Mouse (Mus musculus): Measurements from ENCODE around the gene Abcb9. TPM values are rescaled to one million over a fixed set of nuclear protein-coding genes. Genes with fewer than 3 reads are reported as not detected.
A peak's percentile ranks its signal among the peaks of the same experiment; 100 is the strongest.
"Not testable (repeated sequence)": the region's sequence is repeated elsewhere in the genome, so short reads cannot be mapped to it uniquely, and the experiment has no call there.

Abcb9 gene
- total RNA-seq, 2 experiments from 2014 or later, result 9.9 to 13.4 TPM

DNA sequence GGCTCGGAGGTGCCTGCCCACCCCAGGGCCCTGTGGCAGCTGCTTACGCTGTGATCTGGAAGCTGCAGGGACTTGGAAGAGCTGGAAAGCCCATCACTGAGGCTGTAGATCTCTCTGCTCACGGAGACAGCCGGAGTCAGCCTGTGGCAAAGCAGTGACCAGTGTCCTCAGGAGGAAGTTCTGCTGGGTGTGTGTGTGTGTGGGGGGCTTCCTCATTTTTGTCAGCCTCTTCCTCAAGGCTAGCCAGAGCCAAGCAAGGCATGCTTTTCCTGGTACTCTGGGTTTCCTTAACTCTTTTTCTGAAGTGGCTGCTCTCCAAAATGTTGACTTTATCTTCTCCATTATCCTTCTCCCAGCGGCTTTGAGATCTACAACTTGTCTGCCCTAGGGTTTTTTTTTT, 35.9 kb downstream of the Abcb9 start:
- no peak for DNase-seq

DNA sequence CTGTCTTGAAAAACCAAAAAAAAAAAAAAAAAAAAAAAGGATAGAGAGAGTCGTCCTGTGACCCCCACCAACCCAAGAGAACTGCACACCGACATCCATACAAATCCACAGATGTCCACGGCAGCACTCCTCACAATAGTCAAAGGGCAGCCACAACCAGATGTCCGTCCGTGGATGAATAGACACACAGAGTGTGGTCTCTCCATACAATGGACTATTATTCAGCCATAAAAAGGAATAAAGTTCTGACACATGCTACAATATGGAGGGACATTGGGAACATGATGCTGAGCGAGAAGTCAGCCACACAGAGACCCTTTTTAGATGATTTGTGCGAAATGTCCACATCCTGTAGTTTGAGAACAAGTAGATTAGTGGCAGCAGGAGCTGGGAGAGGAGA, 36.8 kb downstream of the Abcb9 start:
- no peak for DNase-seq

DNA sequence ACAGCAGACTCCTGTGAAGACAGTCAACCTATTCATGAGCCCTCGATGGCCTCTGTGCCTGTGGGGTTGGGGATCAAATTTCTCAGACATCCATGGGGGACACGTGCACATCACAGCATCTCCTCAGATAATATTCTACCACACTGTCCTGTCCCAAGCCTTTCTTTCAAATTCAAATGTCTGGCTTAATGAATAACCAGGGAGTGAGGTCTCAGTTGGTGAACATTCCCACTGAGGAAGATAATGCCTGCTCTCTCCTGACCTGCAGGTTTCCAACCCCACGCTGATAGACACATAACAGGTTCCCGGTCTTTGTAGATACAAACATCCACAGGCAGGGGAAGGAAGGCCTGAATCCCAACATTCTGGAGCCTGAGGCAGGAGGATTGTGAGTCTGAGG, 38.6 kb downstream of the Abcb9 start:
- DNase-seq, result no peak

DNA sequence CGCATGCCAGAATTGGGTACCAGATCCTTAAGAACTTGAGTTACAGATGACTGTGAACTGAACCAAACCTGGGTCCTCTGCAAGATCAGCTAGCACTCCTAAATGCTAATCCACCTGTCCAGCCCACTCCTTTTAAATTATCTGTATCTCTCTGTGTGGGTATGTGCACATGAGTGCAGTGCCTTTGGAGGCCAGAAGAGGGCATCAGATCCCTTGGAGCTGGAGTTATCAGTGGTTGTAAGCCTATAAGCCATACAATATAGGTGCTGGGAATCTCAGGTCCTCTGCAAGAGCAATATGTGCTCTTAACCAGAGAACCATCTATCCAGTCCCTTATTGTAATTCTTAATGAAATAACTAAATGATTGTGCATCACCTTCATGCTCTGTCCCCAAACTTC, 39.4 kb downstream of the Abcb9 start:
- no peak for DNase-seq

DNA sequence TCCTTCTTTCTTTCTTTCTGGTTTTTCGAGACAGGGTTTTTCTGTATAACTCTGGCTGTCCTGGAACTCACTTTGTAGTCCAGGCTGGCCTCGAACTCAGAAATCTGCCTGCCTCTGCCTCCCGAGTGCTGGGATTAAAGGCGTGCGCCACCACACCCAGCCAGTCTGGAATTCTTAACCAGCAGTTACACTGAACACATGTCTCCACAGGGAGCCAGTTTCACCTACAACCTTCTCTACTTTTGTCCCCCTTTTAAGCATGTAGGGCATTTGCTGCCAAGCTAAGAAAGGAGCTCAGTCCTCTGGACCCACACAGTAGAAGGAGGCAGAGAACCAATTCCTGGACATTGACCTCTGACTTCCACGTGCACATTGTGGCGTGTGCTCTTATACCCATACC, 43.0 kb downstream of the Abcb9 start:
- not testable (repeated sequence) for DNase-seq

DNA sequence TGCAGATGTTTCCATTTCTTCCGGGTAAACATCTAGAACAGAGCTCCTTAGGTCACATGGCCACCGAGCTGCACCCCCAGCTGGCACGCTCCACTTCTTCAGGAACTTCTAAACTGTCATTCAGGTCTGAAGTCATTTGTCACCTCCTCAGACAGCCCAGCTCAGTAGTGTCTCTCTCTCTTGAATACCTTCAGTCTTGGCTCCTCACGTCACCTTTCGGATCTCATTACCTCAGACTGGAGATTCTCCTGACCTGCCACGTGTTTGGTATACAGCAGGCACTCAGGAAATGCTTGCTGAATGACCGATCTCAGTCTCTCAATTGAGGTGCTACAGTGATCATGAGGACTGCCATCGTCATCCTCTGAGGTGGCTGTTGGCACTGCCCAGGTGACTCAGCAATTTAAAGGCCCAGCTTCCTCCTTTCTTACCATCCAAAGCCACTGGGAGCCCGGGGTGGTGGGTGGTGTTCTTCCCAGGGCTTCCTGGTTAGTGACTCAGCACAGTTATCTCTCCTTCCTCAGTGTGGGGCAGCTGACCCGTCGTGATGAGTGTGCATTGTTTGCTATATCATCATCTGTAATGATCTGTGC, 43.6 kb downstream of the Abcb9 start:
- no peak for DNase-seq

GRCm38 (mm10) chr5:124050095-124051050, 45.2 kb downstream of the Abcb9 start:
- no peak for DNase-seq

DNA sequence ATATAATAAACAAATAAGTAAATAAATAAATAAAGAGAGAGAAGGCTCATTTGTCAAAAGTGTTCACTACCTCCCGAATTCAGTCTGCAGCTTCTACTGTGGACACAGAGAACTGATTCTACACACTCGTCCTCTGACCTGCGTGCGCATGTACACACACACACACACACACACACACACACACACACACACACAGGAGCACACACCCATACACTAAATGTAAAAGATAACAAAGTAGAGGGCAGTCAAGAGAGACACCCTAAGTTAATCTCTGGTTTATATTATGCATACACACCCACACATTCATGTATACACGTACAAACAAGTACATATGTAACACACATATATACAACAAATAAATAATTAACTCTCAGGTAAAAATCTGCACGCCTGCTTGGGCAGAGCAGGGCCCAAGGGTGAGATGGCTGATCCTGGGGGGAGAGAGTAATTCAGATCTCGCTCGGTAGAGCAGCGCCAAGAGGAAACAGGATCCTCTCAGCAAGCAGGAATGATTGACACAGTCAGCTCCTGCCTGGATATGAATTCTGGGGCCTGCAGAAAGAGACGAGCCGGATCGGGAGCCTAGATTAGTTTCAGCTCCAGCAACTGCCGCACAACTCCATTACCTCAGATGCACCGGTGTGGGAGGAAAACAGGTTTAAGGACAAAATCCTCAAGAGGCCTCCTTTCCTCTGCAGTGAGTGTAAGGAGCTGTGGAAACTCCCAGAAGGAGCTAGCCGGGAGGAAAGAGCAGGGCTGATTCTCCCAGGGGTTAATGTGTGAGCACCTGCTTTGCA, 46.2 kb downstream of the Abcb9 start:
- no peak for DNase-seq

GRCm38 (mm10) chr5:124046741-124047401, 48.7 kb downstream of the Abcb9 start:
- peak; percentile 51 for DNase-seq

- no peak for DNase-seq
Measured at GRCm38 (mm10) chr5:124045453-124046010, 50.1 kb downstream of the Abcb9 start.

DNA sequence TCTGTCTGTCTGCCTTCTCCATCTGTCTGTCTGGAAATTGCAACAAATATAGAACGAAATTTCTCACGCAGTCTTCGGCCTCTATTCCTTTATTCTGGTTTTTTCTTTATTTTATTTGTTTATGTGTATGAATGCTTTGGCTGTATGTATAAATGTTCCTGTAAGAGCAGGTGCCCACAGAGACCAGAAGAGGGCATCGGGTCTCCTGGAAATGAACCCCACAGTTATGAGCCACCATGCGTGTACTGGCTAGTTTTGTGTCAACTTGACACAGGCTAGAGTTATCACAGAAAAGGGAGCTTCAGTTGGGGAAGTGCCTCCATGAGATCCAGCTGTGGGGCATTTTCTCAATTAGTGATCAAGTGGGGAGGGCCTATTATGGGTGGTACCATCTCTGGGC, 51.6 kb downstream of the Abcb9 start:
- no peak for DNase-seq

DNA sequence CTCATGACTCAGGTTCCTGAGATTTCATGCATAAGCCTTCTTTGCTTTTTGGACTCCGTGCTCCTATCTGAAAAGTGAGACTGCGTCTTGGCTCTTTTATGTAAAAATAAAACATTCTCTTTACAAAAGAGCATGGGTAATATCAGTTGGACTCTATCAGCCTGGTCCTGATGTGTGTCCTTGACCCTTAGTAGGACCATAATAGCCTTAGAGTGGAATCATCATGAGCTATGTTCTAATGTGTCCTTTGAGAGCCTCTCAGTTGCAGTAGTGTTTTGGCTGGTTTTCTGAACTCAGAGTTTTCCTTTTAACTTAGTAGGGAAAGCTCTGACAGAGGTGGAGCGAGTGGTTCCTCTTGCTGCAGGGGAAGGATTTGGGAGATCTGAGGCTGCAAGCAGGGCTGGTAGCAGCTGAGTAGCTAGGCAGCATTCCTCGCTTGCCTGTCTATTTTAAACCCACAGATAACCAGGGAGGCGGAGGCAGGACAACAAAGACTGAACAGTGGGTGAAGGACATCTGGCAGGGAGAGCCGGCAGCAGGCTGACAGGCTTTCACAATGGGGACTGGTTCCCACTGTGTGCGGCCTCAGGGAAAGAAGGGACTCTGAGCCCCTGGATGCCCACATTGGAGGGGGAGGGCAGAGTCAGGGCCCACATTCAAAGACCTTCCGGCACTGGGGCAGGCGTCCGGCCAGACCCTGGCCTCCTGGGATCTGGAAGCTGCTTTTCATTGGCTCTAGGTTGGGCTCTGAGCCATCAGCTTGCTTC, 52.2 kb downstream of the Abcb9 start:
- peak; percentile 74 for DNase-seq

DNA sequence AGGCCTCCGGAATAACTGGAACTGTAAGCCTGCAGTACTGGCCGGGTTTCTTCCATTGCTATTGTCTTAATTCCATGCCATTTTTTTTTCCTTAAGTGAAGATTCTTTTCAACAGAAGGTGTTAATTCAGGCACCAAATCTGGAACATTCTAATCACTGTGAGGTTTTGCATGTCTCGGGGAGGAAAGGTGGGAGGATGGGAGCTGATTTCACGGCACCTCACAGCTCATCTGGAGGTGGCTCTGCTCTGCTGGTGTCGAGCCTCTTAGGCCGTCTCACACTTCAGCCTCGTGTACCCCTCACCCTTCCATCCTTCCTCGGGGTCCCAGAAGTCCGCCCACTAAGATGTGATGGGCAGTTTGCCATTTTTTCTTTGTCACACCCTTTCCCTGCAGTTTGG, 54.5 kb downstream of the Abcb9 start:
- DNase-seq, result no peak

DNA sequence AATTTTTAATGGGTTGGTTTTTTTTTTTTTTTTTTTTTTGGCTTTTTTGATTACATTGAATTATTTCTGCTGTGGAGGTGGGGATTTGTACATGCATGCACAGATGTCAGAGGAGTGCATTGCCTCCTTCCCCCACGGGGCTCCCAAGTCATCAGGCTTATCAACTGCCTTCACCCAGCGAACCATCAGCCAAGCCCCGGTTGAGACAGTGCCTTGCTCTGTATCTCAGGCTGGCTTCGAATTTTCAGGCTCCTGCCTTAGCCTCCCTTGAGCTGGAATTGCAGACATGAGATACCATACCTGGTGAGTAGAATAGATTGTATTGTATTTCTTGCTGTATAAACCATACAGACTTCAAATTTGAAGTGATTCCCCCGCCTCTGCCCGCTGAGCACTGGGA, 56.0 kb downstream of the Abcb9 start:
- no peak for DNase-seq

GRCm38 (mm10) chr5:124036836-124037235, 58.8 kb downstream of the Abcb9 start:
- no peak for DNase-seq

- no peak for DNase-seq
Measured at GRCm38 (mm10) chr5:124036341-124036740, 59.3 kb downstream of the Abcb9 start.

GRCm38 (mm10) chr5:124035806-124036205, 59.8 kb downstream of the Abcb9 start:
- DNase-seq, result no peak

- no peak for DNase-seq
Measured at GRCm38 (mm10) chr5:124035406-124035805, 60.2 kb downstream of the Abcb9 start.

DNA sequence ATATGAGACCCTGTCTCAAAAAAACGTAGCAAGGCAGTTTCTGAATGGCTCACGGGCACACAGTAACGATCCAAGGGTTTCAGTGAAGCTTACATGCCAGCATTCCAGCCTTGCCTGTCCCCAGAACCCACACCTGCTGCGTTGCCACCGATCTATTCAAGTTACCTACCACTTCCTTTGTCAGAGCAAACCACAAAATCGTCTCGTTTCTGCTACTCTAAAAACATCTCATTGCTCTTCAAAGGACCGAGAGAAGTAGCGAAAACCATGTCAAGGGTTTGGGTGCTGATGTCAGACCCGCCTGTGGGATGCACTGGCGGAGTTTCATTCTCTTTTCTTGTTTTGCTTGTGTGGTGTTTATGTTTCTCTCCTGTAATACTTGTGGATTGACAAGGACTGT, 61.1 kb downstream of the Abcb9 start:
- DNase-seq, result no peak

DNA sequence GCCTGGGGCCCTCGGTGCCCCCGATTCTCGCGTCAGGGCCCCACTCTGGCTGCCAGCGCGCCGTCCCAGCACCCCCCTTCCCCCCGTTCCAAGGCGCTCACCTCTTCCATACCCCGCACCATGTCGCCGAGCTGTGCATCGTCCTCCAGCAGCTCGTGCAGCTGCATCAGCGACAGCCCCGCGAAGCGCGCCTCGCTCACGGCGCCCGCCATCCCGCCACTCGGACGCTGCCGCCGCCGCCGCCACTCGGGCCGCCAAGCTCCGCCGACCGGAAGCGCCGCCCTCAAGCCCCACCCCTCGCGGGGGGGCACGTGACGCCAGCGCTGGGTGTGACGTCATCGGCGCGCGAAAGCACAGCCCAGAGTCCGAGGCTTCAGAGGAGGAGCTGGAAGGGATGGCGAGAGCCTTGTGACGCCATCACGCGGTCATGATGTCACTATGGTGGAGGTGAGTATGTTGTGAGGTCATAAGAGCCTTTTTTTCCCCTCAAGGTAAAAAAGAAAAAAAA, 63.5 kb downstream of the Abcb9 start, which contains the start of gene Vps37b:
TSS of gene Vps37b (minus strand) at position 270 of the 508 bp plus-strand sequence.
- peak; percentile 96 for DNase-seq

All from adrenal gland, postnatal 10 days (tissue).